Mouse (Mus musculus): Measurements from ENCODE around the gene Pafah1b3.

DNA sequence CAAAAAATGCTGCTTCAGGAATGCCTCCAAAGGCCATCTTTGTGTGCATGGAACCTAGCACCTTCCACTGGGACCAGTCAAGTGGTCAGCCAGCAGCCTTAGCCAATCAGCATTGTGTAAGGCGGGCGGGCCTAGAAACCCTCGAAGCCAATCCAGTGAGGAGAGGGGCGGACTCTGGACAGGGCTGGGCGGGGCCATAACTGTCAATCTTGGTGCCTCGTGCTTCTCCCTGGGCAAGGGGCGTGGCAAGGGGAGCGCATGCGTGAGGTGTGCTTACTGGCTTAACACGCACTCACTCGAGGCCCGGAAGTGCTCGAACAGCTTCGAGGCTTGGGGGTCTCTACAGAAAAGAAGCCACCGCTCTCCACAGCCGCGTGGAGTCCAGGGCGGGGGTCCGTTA lies 3.3 kb upstream of the Pafah1b3 start, which contains the start of gene Prr19:
- TF ChIP-seq CTCF (IDR thresholded peaks at IDR 0.05; ENCODE audit: low read depth, low read length): no peak
- no peak for TF ChIP-seq GATA1 (IDR thresholded peaks at IDR 0.05; ENCODE audit: borderline replicate concordance, low read length)
- no peak for TF ChIP-seq TAL1 (conservative IDR thresholded peaks at IDR 0.05; ENCODE audit: low read depth, low read length)

Data from G1E (cell line).